Mouse (Mus musculus) adipocyte (in vitro differentiated cells): ENCODE results near the gene Ctrc.

Source experiments
- DNase-seq: peaks from one replicate; pipeline ENCODE4 v3.0.0-alpha.2; 2016; ENCODE audit warnings: low spot score

The Ctrc gene

GRCm38 (mm10) chr4:141818861-141819260 lies 27.3 kb downstream of the Ctrc start:
- DNase-seq = no peak

GRCm38 (mm10) chr4:141817706-141818105 lies 28.5 kb downstream of the Ctrc start:
- DNase-seq = no peak

GRCm38 (mm10) chr4:141816776-141817655 lies 29.1 kb downstream of the Ctrc start:
- DNase-seq = no peak

- no peak for DNase-seq
These were observed 29.9 kb downstream of the Ctrc start for GRCm38 (mm10) chr4:141816267-141816666.

- DNase-seq = no peak
These were observed 34.8 kb downstream of the Ctrc start for GRCm38 (mm10) chr4:141811375-141811774.

- no peak for DNase-seq
These were observed 35.2 kb downstream of the Ctrc start for GRCm38 (mm10) chr4:141810975-141811374.

GRCm38 (mm10) chr4:141809850-141810464 lies 36.2 kb downstream of the Ctrc start:
- peak; percentile 37 for DNase-seq

GRCm38 (mm10) chr4:141805886-141806285 lies 40.3 kb downstream of the Ctrc start:
- no peak for DNase-seq

GRCm38 (mm10) chr4:141804105-141804504 lies 42.1 kb downstream of the Ctrc start:
- DNase-seq = no peak

- DNase-seq = no peak
These were observed 48.6 kb downstream of the Ctrc start for GRCm38 (mm10) chr4:141797545-141797944.

GRCm38 (mm10) chr4:141796954-141797353 lies 49.2 kb downstream of the Ctrc start:
- DNase-seq = no peak

GRCm38 (mm10) chr4:141796356-141796755 lies 49.8 kb downstream of the Ctrc start:
- DNase-seq = no peak

GRCm38 (mm10) chr4:141794152-141794535 lies 52.0 kb downstream of the Ctrc start:
- no peak for DNase-seq

GRCm38 (mm10) chr4:141793282-141794151 lies 52.6 kb downstream of the Ctrc start, which contains the start of gene Casp9:
TSS of gene Casp9 (plus strand) at chr4:141793612.
- DNase-seq = peak; percentile 96

GRCm38 (mm10) chr4:141792554-141793281 lies 53.4 kb downstream of the Ctrc start:
- no peak for DNase-seq

GRCm38 (mm10) chr4:141791951-141792350 lies 54.2 kb downstream of the Ctrc start:
- DNase-seq = peak; percentile 22

GRCm38 (mm10) chr4:141791486-141791885 lies 54.7 kb downstream of the Ctrc start:
- DNase-seq = no peak

- peak; percentile 99 for DNase-seq
These were observed 55.6 kb downstream of the Ctrc start, which contains the start of gene Dnajc16 for GRCm38 (mm10) chr4:141790524-141790990. TSS of gene Dnajc16 (minus strand) at chr4:141790931.

- DNase-seq = no peak
These were observed 56.5 kb downstream of the Ctrc start for GRCm38 (mm10) chr4:141789564-141790218.

- no peak for DNase-seq
These were observed 58.7 kb downstream of the Ctrc start for GRCm38 (mm10) chr4:141787462-141787861.

GRCm38 (mm10) chr4:141787046-141787445 lies 59.1 kb downstream of the Ctrc start:
- DNase-seq = peak; percentile 58
